Mouse (Mus musculus): ENCODE measurements at regions not wholly inside any gene's neighbourhood (a gene's known extent, or its start where the extent isn't known, plus 50 kb on each side); places are given as distances from the start of the nearest gene placed in this dataset.

GRCm38 (mm10) chr15:56166236-56166635, 1311.2 kb downstream of the Slc22a22 start:
- Histone ChIP-seq H3K27me3 (ENCODE audit: control insufficient read depth, insufficient read depth, low read length) (no peaks in the 10 kb centered on the region), H3K9me3 (ENCODE audit: control insufficient read depth, low read length) (no peaks in the 10 kb centered on the region), H3K36me3 (ENCODE audit: control insufficient read depth, insufficient read depth, low read length) (no peaks in the 10 kb centered on the region), H3K4me3 (ENCODE audit: low read depth, low read length) (no peak overlapping the region), H3K27ac (ENCODE audit: low read depth, low read length) (no peak overlapping the region), H3K4me1 (replicated peaks; ENCODE audit: control insufficient read depth, insufficient read depth, low read length) (no peaks in the 10 kb centered on the region), H3K4me2 (replicated peaks; ENCODE audit: low read depth, low read length) (no peak overlapping the region), H3K9ac (ENCODE audit: low read depth, low read length) (no peak overlapping the region)
- ATAC-seq (ENCODE audit: low FRiP score): no peak
- 62% methylated on average over 6 of the region's 6 CpGs for WGBS
- DNase-seq (ENCODE audit: low spot score): no peak

GRCm38 (mm10) chr15:56158726-56159125, 1318.7 kb downstream of the Slc22a22 start:
- 69% methylated on average over 2 of the region's 2 CpGs for WGBS
- Histone ChIP-seq H3K4me2 (replicated peaks; ENCODE audit: low read depth, low read length) (no peak overlapping the region), H3K27me3 (ENCODE audit: control insufficient read depth, insufficient read depth, low read length) (no peaks in the 10 kb centered on the region), H3K36me3 (ENCODE audit: control insufficient read depth, insufficient read depth, low read length) (no peaks in the 10 kb centered on the region), H3K9me3 (ENCODE audit: control insufficient read depth, low read length) (no peaks in the 10 kb centered on the region), H3K9ac (ENCODE audit: low read depth, low read length) (no peak overlapping the region), H3K27ac (ENCODE audit: low read depth, low read length) (no peak overlapping the region), H3K4me3 (ENCODE audit: low read depth, low read length) (no peak overlapping the region), H3K4me1 (replicated peaks; ENCODE audit: control insufficient read depth, insufficient read depth, low read length) (no peaks in the 10 kb centered on the region)
- ATAC-seq (ENCODE audit: low FRiP score): no peak
- no peak for DNase-seq (ENCODE audit: low spot score)

GRCm38 (mm10) chr15:56139451-56139850, 1338.0 kb downstream of the Slc22a22 start:
- ATAC-seq (ENCODE audit: low FRiP score) (no peak), DNase-seq (ENCODE audit: low spot score) (no peak)
- Histone ChIP-seq H3K36me3 (ENCODE audit: control insufficient read depth, insufficient read depth, low read length) (no peaks in the 10 kb centered on the region), H3K4me1 (replicated peaks; ENCODE audit: control insufficient read depth, insufficient read depth, low read length) (no peaks in the 10 kb centered on the region), H3K4me3 (ENCODE audit: low read depth, low read length) (no peak overlapping the region), H3K9ac (ENCODE audit: low read depth, low read length) (no peak overlapping the region), H3K9me3 (ENCODE audit: control insufficient read depth, low read length) (no peaks in the 10 kb centered on the region), H3K27ac (ENCODE audit: low read depth, low read length) (no peak overlapping the region), H3K4me2 (replicated peaks; ENCODE audit: low read depth, low read length) (no peak overlapping the region), H3K27me3 (ENCODE audit: control insufficient read depth, insufficient read depth, low read length) (no peaks in the 10 kb centered on the region)
- WGBS: 94% methylated on average over 3 of the region's 3 CpGs

- H3K4me2 ChIP-seq (replicated peaks; ENCODE audit: low read depth, low read length): no peak overlapping the region
- DNase-seq (ENCODE audit: low spot score) (no peak), ATAC-seq (ENCODE audit: low FRiP score) (no peak)
- H3K9me3 ChIP-seq (ENCODE audit: control insufficient read depth, low read length): no peaks in the 10 kb centered on the region
- no peaks in the 10 kb centered on the region for H3K36me3 ChIP-seq (ENCODE audit: control insufficient read depth, insufficient read depth, low read length)
- H3K4me3 ChIP-seq (ENCODE audit: low read depth, low read length): no peak overlapping the region
- 59% methylated on average over 7 of the region's 7 CpGs for WGBS
- no peak overlapping the region for H3K9ac ChIP-seq (ENCODE audit: low read depth, low read length)
- H3K4me1 ChIP-seq (replicated peaks; ENCODE audit: control insufficient read depth, insufficient read depth, low read length): no peaks in the 10 kb centered on the region
- no peaks in the 10 kb centered on the region for H3K27me3 ChIP-seq (ENCODE audit: control insufficient read depth, insufficient read depth, low read length)
- H3K27ac ChIP-seq (ENCODE audit: low read depth, low read length): no peak overlapping the region
Measured at GRCm38 (mm10) chr15:56136420-56136970, 1340.9 kb downstream of the Slc22a22 start.

GRCm38 (mm10) chr15:56128029-56128428, 1349.4 kb downstream of the Slc22a22 start:
- Histone ChIP-seq H3K9me3 (ENCODE audit: control insufficient read depth, low read length) (no peaks in the 10 kb centered on the region), H3K4me3 (ENCODE audit: low read depth, low read length) (no peak overlapping the region), H3K27ac (ENCODE audit: low read depth, low read length) (no peak overlapping the region), H3K4me2 (replicated peaks; ENCODE audit: low read depth, low read length) (no peak overlapping the region), H3K27me3 (ENCODE audit: control insufficient read depth, insufficient read depth, low read length) (no peaks in the 10 kb centered on the region), H3K36me3 (ENCODE audit: control insufficient read depth, insufficient read depth, low read length) (no peaks in the 10 kb centered on the region), H3K9ac (ENCODE audit: low read depth, low read length) (no peak overlapping the region), H3K4me1 (replicated peaks; ENCODE audit: control insufficient read depth, insufficient read depth, low read length) (no peaks in the 10 kb centered on the region)
- ATAC-seq (ENCODE audit: low FRiP score) (no peak), DNase-seq (ENCODE audit: low spot score) (no peak)
- WGBS: 85% methylated on average over 1 of the region's 1 CpGs

- Histone ChIP-seq H3K4me3 (ENCODE audit: low read depth, low read length) (no peak overlapping the region), H3K4me1 (replicated peaks; ENCODE audit: control insufficient read depth, insufficient read depth, low read length) (no peaks in the 10 kb centered on the region), H3K27me3 (ENCODE audit: control insufficient read depth, insufficient read depth, low read length) (no peaks in the 10 kb centered on the region), H3K9ac (ENCODE audit: low read depth, low read length) (no peak overlapping the region), H3K27ac (ENCODE audit: low read depth, low read length) (no peak overlapping the region), H3K9me3 (ENCODE audit: control insufficient read depth, low read length) (no peaks in the 10 kb centered on the region), H3K36me3 (ENCODE audit: control insufficient read depth, insufficient read depth, low read length) (no peaks in the 10 kb centered on the region), H3K4me2 (replicated peaks; ENCODE audit: low read depth, low read length) (no peak overlapping the region)
- ATAC-seq (ENCODE audit: low FRiP score) (no peak), DNase-seq (ENCODE audit: low spot score) (no peak)
Measured at GRCm38 (mm10) chr15:56119287-56120065, 1357.9 kb downstream of the Slc22a22 start.

- Histone ChIP-seq H3K9ac (ENCODE audit: low read depth, low read length) (no peak overlapping the region), H3K4me2 (replicated peaks; ENCODE audit: low read depth, low read length) (no peak overlapping the region), H3K36me3 (ENCODE audit: control insufficient read depth, insufficient read depth, low read length) (no peaks in the 10 kb centered on the region), H3K4me1 (replicated peaks; ENCODE audit: control insufficient read depth, insufficient read depth, low read length) (no peaks in the 10 kb centered on the region), H3K9me3 (ENCODE audit: control insufficient read depth, low read length) (no peaks in the 10 kb centered on the region), H3K27me3 (ENCODE audit: control insufficient read depth, insufficient read depth, low read length) (no peaks in the 10 kb centered on the region), H3K4me3 (ENCODE audit: low read depth, low read length) (no peak overlapping the region), H3K27ac (ENCODE audit: low read depth, low read length) (no peak overlapping the region)
- ATAC-seq (ENCODE audit: low FRiP score) (no peak), DNase-seq (ENCODE audit: low spot score) (no peak)
- WGBS: 72% methylated on average over 2 of the region's 2 CpGs
Measured at GRCm38 (mm10) chr15:56108313-56108712, 1369.1 kb downstream of the Slc22a22 start.

GRCm38 (mm10) chr15:56107719-56108118, 1369.7 kb downstream of the Slc22a22 start:
- ATAC-seq (ENCODE audit: low FRiP score) (no peak), DNase-seq (ENCODE audit: low spot score) (no peak)
- Histone ChIP-seq H3K4me2 (replicated peaks; ENCODE audit: low read depth, low read length) (no peak overlapping the region), H3K36me3 (ENCODE audit: control insufficient read depth, insufficient read depth, low read length) (no peaks in the 10 kb centered on the region), H3K27ac (ENCODE audit: low read depth, low read length) (no peak overlapping the region), H3K4me1 (replicated peaks; ENCODE audit: control insufficient read depth, insufficient read depth, low read length) (no peaks in the 10 kb centered on the region), H3K9me3 (ENCODE audit: control insufficient read depth, low read length) (no peaks in the 10 kb centered on the region), H3K27me3 (ENCODE audit: control insufficient read depth, insufficient read depth, low read length) (no peaks in the 10 kb centered on the region), H3K4me3 (ENCODE audit: low read depth, low read length) (no peak overlapping the region), H3K9ac (ENCODE audit: low read depth, low read length) (no peak overlapping the region)
- WGBS: 74% methylated on average over 4 of the region's 4 CpGs

- Histone ChIP-seq H3K4me1 (replicated peaks; ENCODE audit: control insufficient read depth, insufficient read depth, low read length) (no peaks in the 10 kb centered on the region), H3K4me3 (ENCODE audit: low read depth, low read length) (no peak overlapping the region), H3K27me3 (ENCODE audit: control insufficient read depth, insufficient read depth, low read length) (no peaks in the 10 kb centered on the region), H3K9ac (ENCODE audit: low read depth, low read length) (no peak overlapping the region), H3K27ac (ENCODE audit: low read depth, low read length) (no peak overlapping the region), H3K4me2 (replicated peaks; ENCODE audit: low read depth, low read length) (no peak overlapping the region), H3K36me3 (ENCODE audit: control insufficient read depth, insufficient read depth, low read length) (no peaks in the 10 kb centered on the region), H3K9me3 (ENCODE audit: control insufficient read depth, low read length) (no peaks in the 10 kb centered on the region)
- ATAC-seq (ENCODE audit: low FRiP score): no peak
- 89% methylated on average over 3 of the region's 3 CpGs for WGBS
- no peak for DNase-seq (ENCODE audit: low spot score)
Measured at GRCm38 (mm10) chr15:56100133-56100735, 1377.2 kb downstream of the Slc22a22 start.

All from hindbrain, embryonic 11.5 days (tissue).